ENCODE assay signal across 8 mouse cellular contexts in the genomic region with DNA sequence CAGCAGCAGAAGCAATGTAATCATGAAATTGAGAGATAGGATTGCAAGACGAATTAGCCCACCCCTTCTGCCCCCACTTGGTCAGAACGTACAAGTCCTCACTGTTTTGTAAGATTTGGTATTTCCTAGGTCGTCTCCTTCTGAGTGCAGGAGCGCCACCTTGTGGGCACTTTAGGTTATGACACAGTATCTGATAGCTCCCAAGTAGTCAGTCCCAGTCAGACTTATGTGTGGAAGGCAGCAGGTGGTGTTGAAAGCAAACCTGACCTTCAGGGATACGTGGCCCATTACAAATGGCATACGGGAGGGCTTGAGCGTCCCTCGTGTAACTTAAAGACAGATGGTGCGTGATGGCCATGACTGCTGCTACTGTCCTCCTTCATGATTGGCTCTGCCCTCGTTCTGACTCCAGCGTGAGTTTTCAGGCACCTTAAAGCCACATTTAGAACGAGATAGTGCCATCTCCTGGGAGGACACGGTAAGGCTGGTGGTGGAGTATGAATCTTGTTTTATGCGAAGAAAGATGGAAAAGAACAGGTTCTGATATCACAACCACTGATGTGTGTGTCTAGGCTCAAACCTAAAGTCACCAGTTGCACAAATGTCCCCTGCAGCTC. TPM values are rescaled to one million over a fixed set of nuclear protein-coding genes. Genes with fewer than 3 reads are reported as not detected.
DNase-seq lines count a peak whose midpoint lies in the region; ATAC-seq and TF ChIP-seq lines count a peak whose summit lies in the region.

No protein-coding gene starts in this region.

- no peaks in the 10 kb centered on the region for H3K79me3 ChIP-seq in C2C12 (ENCODE audit: low read depth)

- DNase-seq in brain, adult 2 months (ENCODE audit: low read depth, low spot score), result peak; percentile 93
- peak; percentile 48 to 59 for DNase-seq in monocyte, adult 2 months (ENCODE audit: low read depth in 1 of 2, low spot score in 2 of 2)
- DNase-seq in spleen, postnatal 14 days (ENCODE audit: low spot score in 2 of 2), result peak; percentile 50 to 74

- no peaks in the 10 kb centered on the region for H3K4me1 ChIP-seq in heart, embryonic 11.5 days (ENCODE audit: control insufficient read depth, insufficient read depth, low read length)
- peaks cover 6% of the 10 kb centered on the region for H3K4me1 ChIP-seq in kidney, embryonic 15.5 days
- no peaks in the 10 kb centered on the region for H3K4me1 ChIP-seq in limb, embryonic 15.5 days

- peak; percentile 43 for TF ChIP-seq CTCF in C2C12 (IDR thresholded peaks at IDR 0.05; ENCODE audit: control insufficient read depth, insufficient read depth, insufficient read length)

- 4% methylated on average over 14 of the region's 14 CpGs for WGBS in heart, embryonic 11.5 days (ENCODE audit: insufficient replicate concordance)
- 2% methylated on average over 14 of the region's 14 CpGs for WGBS in kidney, embryonic 15.5 days
- 4% methylated on average over 14 of the region's 14 CpGs for whole genome bisulfite sequencing in limb, embryonic 15.5 days

- no peak overlapping the region for H3K27ac ChIP-seq in heart, embryonic 11.5 days (ENCODE audit: low read depth, low read length)
- no peak overlapping the region for H3K27ac ChIP-seq in kidney, embryonic 15.5 days
- no peak overlapping the region for H3K27ac ChIP-seq in limb, embryonic 15.5 days

- H3K27me3 ChIP-seq in C2C12 (ENCODE audit: control insufficient read depth, insufficient read depth, insufficient read length), result no peaks in the 10 kb centered on the region
- peaks cover 3% of the 10 kb centered on the region; the same call in 1 of the 2 replicates for H3K27me3 ChIP-seq in heart, embryonic 11.5 days (ENCODE audit: control insufficient read depth, insufficient read depth, low read length)
- 0 out of 2 replicates have a peak, but pooled peaks cover 7% of the 10 kb centered on the region for H3K27me3 ChIP-seq in kidney, embryonic 15.5 days
- peaks cover 8% of the 10 kb centered on the region for H3K27me3 ChIP-seq in limb, embryonic 15.5 days

- no peak overlapping the region for H3K4me3 ChIP-seq in C2C12 (ENCODE audit: insufficient read depth, poor library complexity, severe bottlenecking)
- H3K4me3 ChIP-seq in heart, embryonic 11.5 days (ENCODE audit: low read depth, low read length), result no peak overlapping the region
- H3K4me3 ChIP-seq in kidney, embryonic 15.5 days (replicated peaks), result peak overlapping the region; percentile 29
- no peak overlapping the region for H3K4me3 ChIP-seq in limb, embryonic 15.5 days

- peak; percentile 67 for ATAC-seq in erythroid progenitor cell, adult 5-6 weeks (replicated peaks; ENCODE audit: low FRiP score, poor library complexity, severe bottlenecking)
- ATAC-seq in heart, embryonic 11.5 days (replicated peaks; ENCODE audit: insufficient number of reproducible peaks, low FRiP score, low TSS enrichment), result no peak
- ATAC-seq in kidney, embryonic 15.5 days (replicated peaks; ENCODE audit: low FRiP score), result peak; percentile 76
- peak; percentile 76; the same call in 1 of the 2 replicates for ATAC-seq in limb, embryonic 15.5 days (ENCODE audit: insufficient number of reproducible peaks, low FRiP score, low TSS enrichment, low read depth)

- peak overlapping the region; percentile 47 for H3K4me2 ChIP-seq in heart, embryonic 11.5 days
- H3K4me2 ChIP-seq in kidney, embryonic 15.5 days, result peak overlapping the region; percentile 58
- H3K4me2 ChIP-seq in limb, embryonic 15.5 days, result peak overlapping the region; percentile 38

- no peaks in the 10 kb centered on the region for H3K79me2 ChIP-seq in C2C12 (ENCODE audit: control insufficient read depth, insufficient read depth)

- no peaks in the 10 kb centered on the region for H3K9me3 ChIP-seq in heart, embryonic 11.5 days (replicated peaks; ENCODE audit: control insufficient read depth, low read length)
- no peaks in the 10 kb centered on the region for H3K9me3 ChIP-seq in kidney, embryonic 15.5 days (replicated peaks)
- H3K9me3 ChIP-seq in limb, embryonic 15.5 days, result no peaks in the 10 kb centered on the region

- no peaks in the 10 kb centered on the region for H3K36me3 ChIP-seq in C2C12 (ENCODE audit: control insufficient read depth, insufficient read depth)
- no peaks in the 10 kb centered on the region for H3K36me3 ChIP-seq in heart, embryonic 11.5 days (ENCODE audit: control insufficient read depth, insufficient read depth, low read length)
- no peaks in the 10 kb centered on the region for H3K36me3 ChIP-seq in kidney, embryonic 15.5 days
- H3K36me3 ChIP-seq in limb, embryonic 15.5 days, result no peaks in the 10 kb centered on the region

- H3ac ChIP-seq in C2C12 (ENCODE audit: control insufficient read depth, insufficient read length, low read depth), result no peak overlapping the region

- H3K9ac ChIP-seq in heart, embryonic 11.5 days (ENCODE audit: low read depth, low read length), result no peak overlapping the region
- H3K9ac ChIP-seq in kidney, embryonic 15.5 days, result no peak overlapping the region
- H3K9ac ChIP-seq in limb, embryonic 15.5 days, result no peak overlapping the region

TF ChIP-seq in C2C12, 6 proteins besides CTCF, POLR2A, EP300 and RAD21:
- no peak for TF ChIP-seq USF1 (IDR thresholded peaks at IDR 0.05; ENCODE audit: low read depth)
- TF ChIP-seq MYOD1 (IDR thresholded peaks at IDR 0.05; ENCODE audit: control insufficient read depth, insufficient read length, low read depth), result no peak
- TF ChIP-seq FOSL1 (IDR thresholded peaks at IDR 0.05; ENCODE audit: insufficient read depth, low read length, poor library complexity, severe bottlenecking), result no peak
- TF ChIP-seq MAX (IDR thresholded peaks at IDR 0.05), result no peak
- no peak for TF ChIP-seq MYOG (IDR thresholded peaks at IDR 0.05; ENCODE audit: control insufficient read depth, extremely low read depth, insufficient read length)
- no peak for TF ChIP-seq CEBPB (IDR thresholded peaks at IDR 0.05; ENCODE audit: low read depth)

RNA-seq across cellular contexts. Expression of a gene that starts 58.5 kb away (rescaled TPM):
- polyA plus RNA-seq in C2C12 (2012; fragmentation: generic; extraction: Trizol), result 5.8 TPM
- 13.3 and 16.3 TPM in 2 replicates for total RNA-seq in erythroid progenitor cell, adult 5-6 weeks (2015; ENCODE audit: low replicate concordance)
- total RNA-seq in erythroid progenitor cell, adult 5-6 weeks (2017; ENCODE audit: low replicate concordance), result 14.1 and 15.8 TPM in 2 replicates
- polyA plus RNA-seq in heart, embryonic 11.5 days (2014; fragmentation: Nextera tagmentation; extraction: Ambion mirVana), result 10.2 and 11.5 TPM in 2 replicates
- polyA plus RNA-seq in kidney, embryonic 15.5 days (2015; fragmentation: Nextera tagmentation; extraction: Ambion mirVana), result 13.2 and 13.9 TPM in 2 replicates
- polyA plus RNA-seq in limb, embryonic 15.5 days (2015; fragmentation: Nextera tagmentation; extraction: Ambion mirVana), result 13.7 and 14.0 TPM in 2 replicates
